Mouse (Mus musculus): ENCODE measurements around the gene Wdr74. TPM values are rescaled to one million over a fixed set of nuclear protein-coding genes. Genes with fewer than 3 reads are reported as not detected.
"Not testable (repeated sequence)": the region's sequence is repeated elsewhere in the genome, so short reads cannot be mapped to it uniquely, and the experiment has no call there.

Gene Wdr74
- polyA plus RNA-seq, 1 experiment from 2014 or later: 36.8 TPM

GRCm38 (mm10) chr19:8714653-8715481, 20.8 kb upstream of the Wdr74 start:
- TF ChIP-seq EP300 (IDR thresholded peaks at IDR 0.05; ENCODE audit: low read depth) (peak; percentile 98), CTCF (IDR thresholded peaks at IDR 0.05; ENCODE audit: low read depth) (peak; percentile 45)
- DNase-seq (peak; percentile 38), ATAC-seq (peak; percentile 60)
- peak overlapping the region; percentile 94 for H3K27ac ChIP-seq (ENCODE audit: low read depth)
- H3K9me3 ChIP-seq (ENCODE audit: low read length): no peaks in the 10 kb centered on the region
- H3K36me3 ChIP-seq (replicated peaks; ENCODE audit: insufficient read depth, low read length): peaks cover 23% of the 10 kb centered on the region
- peaks cover 31% of the 10 kb centered on the region for H3K4me1 ChIP-seq (ENCODE audit: insufficient read depth)
- H3K4me3 ChIP-seq (ENCODE audit: low read depth, low read length): 0 out of 2 replicates have a peak overlapping the region, but pooled peaks have one; percentile 3
- peak overlapping the region; percentile 68 for H3K4me2 ChIP-seq (ENCODE audit: low read depth, low read length)
- H3K27me3 ChIP-seq (ENCODE audit: insufficient read depth, low read length): no peaks in the 10 kb centered on the region
- 56% methylated on average over 10 of the region's 10 CpGs for WGBS (ENCODE audit: insufficient replicate concordance)
- H3K9ac ChIP-seq (replicated peaks): no peak overlapping the region; the same call in 1 of the 2 replicates

- no peak overlapping the region for H3K4me3 ChIP-seq (ENCODE audit: low read depth, low read length)
- no peak overlapping the region for H3K9ac ChIP-seq (replicated peaks)
- no peak for TF ChIP-seq EP300 (IDR thresholded peaks at IDR 0.05; ENCODE audit: low read depth)
- TF ChIP-seq CTCF (IDR thresholded peaks at IDR 0.05; ENCODE audit: low read depth): no peak
- no peak for ATAC-seq
- peaks cover 26% of the 10 kb centered on the region for H3K4me1 ChIP-seq (ENCODE audit: insufficient read depth)
- peak overlapping the region; percentile 34 for H3K4me2 ChIP-seq (ENCODE audit: low read depth, low read length)
- H3K27me3 ChIP-seq (ENCODE audit: insufficient read depth, low read length): no peaks in the 10 kb centered on the region
- DNase-seq: no peak
- 78% methylated on average over 10 of the region's 10 CpGs for WGBS (ENCODE audit: insufficient replicate concordance)
- no peaks in the 10 kb centered on the region for H3K9me3 ChIP-seq (ENCODE audit: low read length)
- H3K27ac ChIP-seq (ENCODE audit: low read depth): peak overlapping the region; percentile 94
- peaks cover 11% of the 10 kb centered on the region for H3K36me3 ChIP-seq (replicated peaks; ENCODE audit: insufficient read depth, low read length)
These were observed 19.5 kb upstream of the Wdr74 start for GRCm38 (mm10) chr19:8715868-8716766.

GRCm38 (mm10) chr19:8716767-8717475, 18.7 kb upstream of the Wdr74 start:
- TF ChIP-seq EP300 (IDR thresholded peaks at IDR 0.05; ENCODE audit: low read depth) (no peak), CTCF (IDR thresholded peaks at IDR 0.05; ENCODE audit: low read depth) (no peak)
- Histone ChIP-seq H3K27ac (ENCODE audit: low read depth) (peak overlapping the region; percentile 44), H3K4me1 (ENCODE audit: insufficient read depth) (peaks cover 27% of the 10 kb centered on the region)

GRCm38 (mm10) chr19:8718357-8718756, 17.3 kb upstream of the Wdr74 start:
- H3K27ac ChIP-seq (ENCODE audit: low read depth): no peak overlapping the region; the same call in 1 of the 2 replicates
- H3K4me1 ChIP-seq (ENCODE audit: insufficient read depth): peaks cover 29% of the 10 kb centered on the region
- H3K27me3 ChIP-seq (ENCODE audit: insufficient read depth, low read length): no peaks in the 10 kb centered on the region
- ATAC-seq: no peak
- peak; percentile 82 for DNase-seq
- H3K9ac ChIP-seq (replicated peaks): no peak overlapping the region
- H3K4me3 ChIP-seq (ENCODE audit: low read depth, low read length): no peak overlapping the region
- 54% methylated on average over 3 of the region's 3 CpGs for WGBS (ENCODE audit: insufficient replicate concordance)
- TF ChIP-seq CTCF (IDR thresholded peaks at IDR 0.05; ENCODE audit: low read depth) (peak; percentile 93), EP300 (IDR thresholded peaks at IDR 0.05; ENCODE audit: low read depth) (no peak)
- H3K9me3 ChIP-seq (ENCODE audit: low read length): no peaks in the 10 kb centered on the region
- H3K36me3 ChIP-seq (replicated peaks; ENCODE audit: insufficient read depth, low read length): no peaks in the 10 kb centered on the region
- H3K4me2 ChIP-seq (ENCODE audit: low read depth, low read length): 0 out of 2 replicates have a peak overlapping the region, but pooled peaks have one; percentile 4

More at GRCm38 (mm10) chr19:8716767-8717475, 18.7 kb upstream of the Wdr74 start:
- H3K4me2 ChIP-seq (ENCODE audit: low read depth, low read length): peak overlapping the region; percentile 24; the same call in 1 of the 2 replicates
- peaks cover 2% of the 10 kb centered on the region for H3K36me3 ChIP-seq (replicated peaks; ENCODE audit: insufficient read depth, low read length)
- H3K4me3 ChIP-seq (ENCODE audit: low read depth, low read length): no peak overlapping the region
- H3K9me3 ChIP-seq (ENCODE audit: low read length): no peaks in the 10 kb centered on the region
- DNase-seq (no peak), ATAC-seq (no peak)
- H3K27me3 ChIP-seq (ENCODE audit: insufficient read depth, low read length): no peaks in the 10 kb centered on the region
- no peak overlapping the region for H3K9ac ChIP-seq (replicated peaks)
- whole genome bisulfite sequencing (ENCODE audit: insufficient replicate concordance): 65% methylated on average over 8 of the region's 10 CpGs

- H3K36me3 ChIP-seq (replicated peaks; ENCODE audit: insufficient read depth, low read length); H3K27me3 ChIP-seq (ENCODE audit: insufficient read depth, low read length); DNase-seq; H3K9ac ChIP-seq (replicated peaks); H3K27ac ChIP-seq (ENCODE audit: low read depth); H3K4me3 ChIP-seq (ENCODE audit: low read depth, low read length); H3K9me3 ChIP-seq (ENCODE audit: low read length); ATAC-seq; H3K4me2 ChIP-seq (ENCODE audit: low read depth, low read length): not testable (repeated sequence)
- peak; percentile 53 for TF ChIP-seq CTCF (IDR thresholded peaks at IDR 0.05; ENCODE audit: low read depth)
- H3K4me1 ChIP-seq (ENCODE audit: insufficient read depth): peaks cover 29% of the 10 kb centered on the region
These were observed 16.6 kb upstream of the Wdr74 start for GRCm38 (mm10) chr19:8719037-8719436.

Data from liver, postnatal 0 days (tissue).